Mouse (Mus musculus): Measurements from ENCODE around the gene Spib. TPM values are rescaled to one million over a fixed set of nuclear protein-coding genes. Genes with fewer than 3 reads are reported as not detected.

Spib gene
- not detected for polyA plus RNA-seq (2014; fragmentation: Illumina TruSeq; extraction: RNeasy Lipid Tissue Mini Kit (QIAGEN cat#74804); ENCODE audit: low read depth, low replicate concordance)

GRCm38 (mm10) chr7:44531946-44532732 lies at the start of gene Spib:
TSS of gene Spib (minus strand) at chr7:44532071.

GRCm38 (mm10) chr7:44572213-44572701 lies 40.4 kb upstream of the Spib start, which contains the start of gene Napsa:
TSS of gene Napsa (plus strand) at chr7:44572380.

GRCm38 (mm10) chr7:44553826-44554225 lies 22.0 kb upstream of the Spib start, which contains the start of gene Nr1h2:
TSS of gene Nr1h2 (minus strand) at chr7:44553951.

GRCm38 (mm10) chr7:44548497-44549087 lies 16.7 kb upstream of the Spib start, which contains the start of gene Pold1:
TSS of gene Pold1 (minus strand) at chr7:44548849.

GRCm38 (mm10) chr7:44524502-44524901 lies 7.4 kb downstream of the Spib start, which contains the start of gene Mybpc2:
TSS of gene Mybpc2 (minus strand) at chr7:44524656.

GRCm38 (mm10) chr7:44495992-44496770 lies 35.7 kb downstream of the Spib start, which contains the start of the genes Emc10 and Fam71e1:
TSS of gene Emc10 (minus strand) at chr7:44496529.
TSS of gene Fam71e1 (plus strand) at chr7:44496581.

Other genes with a start within 250 kb of the Spib start
- gene Clec11a, start 225.2 kb downstream of the Spib start, polyA plus RNA-seq (2014; fragmentation: Illumina TruSeq; extraction: RNeasy Lipid Tissue Mini Kit (QIAGEN cat#74804); ENCODE audit: low read depth, low replicate concordance) = 0.40 TPM
- gene Shank1, start 221.8 kb downstream of the Spib start, polyA plus RNA-seq (2014; fragmentation: Illumina TruSeq; extraction: RNeasy Lipid Tissue Mini Kit (QIAGEN cat#74804); ENCODE audit: low read depth, low replicate concordance) = not detected
- gene Syt3, start 148.0 kb downstream of the Spib start, polyA plus RNA-seq (2014; fragmentation: Illumina TruSeq; extraction: RNeasy Lipid Tissue Mini Kit (QIAGEN cat#74804); ENCODE audit: low read depth, low replicate concordance) = not detected
- not detected for gene 1700008O03Rik, start 146.3 kb downstream of the Spib start, polyA plus RNA-seq (2014; fragmentation: Illumina TruSeq; extraction: RNeasy Lipid Tissue Mini Kit (QIAGEN cat#74804); ENCODE audit: low read depth, low replicate concordance)
- gene Lrrc4b, start 103.1 kb downstream of the Spib start, polyA plus RNA-seq (2014; fragmentation: Illumina TruSeq; extraction: RNeasy Lipid Tissue Mini Kit (QIAGEN cat#74804); ENCODE audit: low read depth, low replicate concordance) = not detected
- gene Aspdh, start 66.7 kb downstream of the Spib start, polyA plus RNA-seq (2014; fragmentation: Illumina TruSeq; extraction: RNeasy Lipid Tissue Mini Kit (QIAGEN cat#74804); ENCODE audit: low read depth, low replicate concordance) = 22.2 TPM
- gene Josd2, start 64.1 kb downstream of the Spib start, polyA plus RNA-seq (2014; fragmentation: Illumina TruSeq; extraction: RNeasy Lipid Tissue Mini Kit (QIAGEN cat#74804); ENCODE audit: low read depth, low replicate concordance) = 7.7 TPM
- gene Emc10, start 35.5 kb downstream of the Spib start, polyA plus RNA-seq (2014; fragmentation: Illumina TruSeq; extraction: RNeasy Lipid Tissue Mini Kit (QIAGEN cat#74804); ENCODE audit: low read depth, low replicate concordance) = 4.1 TPM
- gene Fam71e1, start 35.5 kb downstream of the Spib start, polyA plus RNA-seq (2014; fragmentation: Illumina TruSeq; extraction: RNeasy Lipid Tissue Mini Kit (QIAGEN cat#74804); ENCODE audit: low read depth, low replicate concordance) = not detected
- gene Mybpc2, start 7.4 kb downstream of the Spib start, polyA plus RNA-seq (2014; fragmentation: Illumina TruSeq; extraction: RNeasy Lipid Tissue Mini Kit (QIAGEN cat#74804); ENCODE audit: low read depth, low replicate concordance) = not detected
- gene Pold1, start 16.8 kb upstream of the Spib start, polyA plus RNA-seq (2014; fragmentation: Illumina TruSeq; extraction: RNeasy Lipid Tissue Mini Kit (QIAGEN cat#74804); ENCODE audit: low read depth, low replicate concordance) = not detected
- 2.0 TPM for gene Nr1h2, start 21.9 kb upstream of the Spib start, polyA plus RNA-seq (2014; fragmentation: Illumina TruSeq; extraction: RNeasy Lipid Tissue Mini Kit (QIAGEN cat#74804); ENCODE audit: low read depth, low replicate concordance)
- 0.37 TPM for gene Napsa, start 40.3 kb upstream of the Spib start, polyA plus RNA-seq (2014; fragmentation: Illumina TruSeq; extraction: RNeasy Lipid Tissue Mini Kit (QIAGEN cat#74804); ENCODE audit: low read depth, low replicate concordance)
- 0.56 TPM for gene Kcnc3, start 58.6 kb upstream of the Spib start, polyA plus RNA-seq (2014; fragmentation: Illumina TruSeq; extraction: RNeasy Lipid Tissue Mini Kit (QIAGEN cat#74804); ENCODE audit: low read depth, low replicate concordance)
- gene Myh14, start 138.8 kb upstream of the Spib start, polyA plus RNA-seq (2014; fragmentation: Illumina TruSeq; extraction: RNeasy Lipid Tissue Mini Kit (QIAGEN cat#74804); ENCODE audit: low read depth, low replicate concordance) = 0.37 TPM
- gene Izumo2, start 176.7 kb upstream of the Spib start, polyA plus RNA-seq (2014; fragmentation: Illumina TruSeq; extraction: RNeasy Lipid Tissue Mini Kit (QIAGEN cat#74804); ENCODE audit: low read depth, low replicate concordance) = not detected
- 6.2 TPM for gene Vrk3, start 216.3 kb upstream of the Spib start, polyA plus RNA-seq (2014; fragmentation: Illumina TruSeq; extraction: RNeasy Lipid Tissue Mini Kit (QIAGEN cat#74804); ENCODE audit: low read depth, low replicate concordance)
- not detected for gene Zfp473, start 219.0 kb upstream of the Spib start, polyA plus RNA-seq (2014; fragmentation: Illumina TruSeq; extraction: RNeasy Lipid Tissue Mini Kit (QIAGEN cat#74804); ENCODE audit: low read depth, low replicate concordance)

Data from liver, adult 10 weeks (tissue).